Mouse (Mus musculus) cortical plate, adult 2 months (tissue): Measurements from ENCODE around the gene Pfkfb2. TPM values are rescaled to one million over a fixed set of nuclear protein-coding genes. Genes with fewer than 3 reads are reported as not detected.
A peak's percentile ranks its signal among the peaks of the same experiment; 100 is the strongest.

ENCODE experiments used
- H3K27ac ChIP-seq: fragments of 200-500 bp; 2 replicates; pipeline ENCODE4 v1.5.1; 2012; ENCODE audit warnings: low read length, control low read depth, inconsistent platforms; ENCODE audit not compliant: insufficient read depth
- H3K4me1 ChIP-seq: fragments of 200-500 bp; 2 replicates; pipeline ENCODE4 v1.6.1; 2011; ENCODE audit warnings: low read length; ENCODE audit not compliant: control insufficient read depth, insufficient read depth
- H3K4me3 ChIP-seq: fragments of 200-500 bp; 2 replicates; pipeline ENCODE4 v1.5.1; 2011; ENCODE audit warnings: mild to moderate bottlenecking, low read length, control low read depth; ENCODE audit not compliant: insufficient read depth
- CTCF ChIP-seq: fragments of 200-500 bp; IDR thresholded peaks from 2 replicates; pipeline ENCODE4 v1.5.1; 2011; ENCODE audit warnings: mild to moderate bottlenecking, control low read depth, low read length; ENCODE audit not compliant: insufficient read depth; ENCODE audit errors: extremely low read depth
- POLR2A ChIP-seq: fragments of 200-500 bp; IDR thresholded peaks from 2 replicates; pipeline ENCODE4 v1.6.1; 2011; ENCODE audit warnings: mild to moderate bottlenecking, low read length, control low read depth; ENCODE audit not compliant: insufficient read depth; ENCODE audit errors: extremely low read depth
- polyA plus RNA-seq: library from polyadenylated mRNA; depleted of rRNA; stranded (reverse); fragments of >200 nt; gene quantifications from 2 replicates; pipeline ENCODE4 v1.2.3, GENCODE M21; 2012; rRNA removed

The Pfkfb2 gene
- 39.7 and 44.5 TPM in 2 replicates for polyA plus RNA-seq

DNA sequence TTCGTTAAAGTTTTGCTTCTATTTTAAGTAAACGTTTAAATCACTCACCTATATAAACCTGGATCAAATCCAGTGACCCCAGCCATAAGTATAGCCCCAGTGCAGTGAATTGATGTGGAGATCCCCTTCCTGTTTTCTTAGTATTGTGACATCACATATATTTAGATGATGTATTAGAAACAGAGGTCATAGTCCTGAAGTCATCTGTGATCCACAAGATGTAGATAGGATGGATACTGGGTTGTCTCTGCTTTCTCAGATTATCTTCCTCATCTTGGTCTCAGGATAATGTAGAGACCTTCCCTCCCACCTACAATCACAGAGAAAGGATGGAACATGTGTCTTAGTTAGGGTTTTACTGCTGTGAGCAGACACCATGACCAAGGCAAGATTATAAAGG lies at the start of gene Pfkfb2:
Gene Pfkfb2, minus strand, starts transcription at position 101 of the 400 bp plus-strand sequence.
- H3K4me3 ChIP-seq: no peak within 1 kb of the TSS
- H3K4me1 ChIP-seq: no peaks in the 10 kb centered on the region
- H3K27ac ChIP-seq: no peak within 1 kb of the TSS
- TF ChIP-seq CTCF: no peak
- no peak for TF ChIP-seq POLR2A

DNA sequence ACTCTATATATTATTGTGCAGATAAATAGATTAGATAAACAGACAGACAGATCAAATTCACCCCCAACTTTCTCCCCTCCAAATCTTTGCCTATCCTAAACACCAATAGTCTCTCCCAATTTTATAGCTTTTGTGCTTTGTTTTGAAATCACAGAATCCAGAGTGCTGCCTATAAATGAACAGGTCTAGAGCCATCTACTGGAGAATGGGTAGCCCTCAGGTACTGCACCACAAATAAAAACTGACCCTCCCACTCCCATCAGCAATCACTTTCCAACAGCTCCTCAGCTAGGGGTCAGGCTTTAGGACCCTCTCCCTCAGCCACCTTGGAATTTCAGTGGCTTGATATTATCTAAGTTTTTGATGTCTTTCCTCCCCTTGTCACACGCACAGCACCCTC lies 47.6 kb upstream of the Pfkfb2 start:
- no peaks in the 10 kb centered on the region for H3K4me1 ChIP-seq
- no peak for TF ChIP-seq POLR2A
- 0 out of 2 replicates have a peak, but pooled peaks have one; percentile 17 for TF ChIP-seq CTCF
- H3K27ac ChIP-seq: no peak overlapping the region
- H3K4me3 ChIP-seq: no peak overlapping the region

DNA sequence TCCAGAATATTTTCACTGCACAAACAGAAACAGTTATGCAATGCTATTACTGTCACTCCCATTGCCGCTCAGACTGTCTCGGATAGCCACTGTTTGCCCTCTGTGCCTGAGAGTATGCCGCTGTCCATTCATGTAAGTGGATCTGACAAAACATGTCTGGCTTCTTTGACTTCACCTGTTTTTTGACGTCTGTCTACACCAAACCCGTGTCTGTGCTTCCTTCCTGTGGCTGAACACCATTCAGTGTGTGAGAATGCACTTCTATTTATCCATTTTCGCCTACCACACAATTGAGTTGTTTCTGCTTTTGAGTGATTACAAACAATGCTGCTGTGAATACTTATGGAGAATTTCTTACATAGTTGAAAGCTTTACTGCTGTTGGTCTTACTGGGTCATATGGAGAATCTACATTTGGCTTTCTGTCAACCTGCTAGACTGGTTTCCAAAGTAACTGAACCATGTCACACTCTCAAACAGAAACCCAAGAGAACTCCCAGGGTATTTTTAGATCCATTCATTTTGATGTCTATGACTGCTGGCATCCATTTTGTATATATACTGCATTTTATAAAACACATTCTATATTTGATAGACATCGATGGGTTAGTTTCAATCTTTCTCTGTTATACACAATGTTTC lies 46.8 kb upstream of the Pfkfb2 start:
- Histone ChIP-seq H3K27ac (no peak overlapping the region), H3K4me1 (no peaks in the 10 kb centered on the region), H3K4me3 (no peak overlapping the region)
- no peak for TF ChIP-seq POLR2A
- no peak for TF ChIP-seq CTCF

DNA sequence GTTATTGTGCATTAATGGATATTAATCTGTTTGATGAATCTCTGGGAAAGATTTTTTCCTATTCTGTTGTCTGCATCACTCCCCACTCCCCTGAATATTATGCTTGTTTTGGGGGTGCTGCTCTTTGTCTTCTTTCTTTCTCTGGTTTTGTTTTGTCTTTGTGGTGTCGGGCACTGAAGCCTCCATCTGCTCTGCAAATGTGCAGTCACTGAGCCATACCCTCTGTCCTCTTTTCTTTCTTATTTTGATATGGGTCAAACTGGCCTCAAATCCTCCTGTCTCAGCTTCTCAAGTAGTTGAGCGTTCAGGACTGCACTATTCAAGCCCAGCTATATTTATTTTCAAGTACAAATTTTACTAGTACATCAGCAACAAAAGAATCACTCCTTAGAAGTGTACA lies 46.2 kb upstream of the Pfkfb2 start:
- Histone ChIP-seq H3K4me3 (no peak overlapping the region), H3K4me1 (no peaks in the 10 kb centered on the region), H3K27ac (no peak overlapping the region)
- TF ChIP-seq CTCF: no peak
- TF ChIP-seq POLR2A: no peak

DNA sequence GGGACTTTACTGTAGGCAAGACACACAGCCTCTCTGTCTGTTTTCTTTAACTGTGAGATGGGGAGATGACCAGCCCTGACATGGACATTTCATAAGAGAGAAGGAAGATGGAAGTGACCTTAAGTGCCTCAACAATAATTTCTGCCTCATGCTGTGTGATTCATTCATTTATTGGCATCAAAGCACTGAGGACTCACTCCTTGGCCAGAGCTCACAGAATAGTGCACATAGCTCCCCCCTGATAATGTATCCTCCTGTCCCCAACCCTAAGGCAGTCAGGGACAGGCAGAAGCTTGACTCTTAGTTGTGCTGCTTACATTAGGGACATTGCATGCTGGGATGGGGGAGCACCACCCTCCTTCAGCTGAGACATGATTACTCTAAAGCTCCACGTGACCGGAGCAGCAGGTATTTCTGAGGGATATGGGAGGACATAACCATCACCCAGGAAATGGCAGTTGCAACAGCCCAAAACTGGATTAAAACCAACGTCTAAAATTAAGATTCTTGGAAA lies 42.0 kb upstream of the Pfkfb2 start:
- H3K4me3 ChIP-seq: no peak overlapping the region
- no peak for TF ChIP-seq POLR2A
- no peak for TF ChIP-seq CTCF
- H3K4me1 ChIP-seq: no peaks in the 10 kb centered on the region
- H3K27ac ChIP-seq: no peak overlapping the region

- no peak overlapping the region for H3K27ac ChIP-seq
- no peaks in the 10 kb centered on the region for H3K4me1 ChIP-seq
- H3K4me3 ChIP-seq: no peak overlapping the region
- TF ChIP-seq CTCF (no peak), POLR2A (no peak)
Measured at GRCm38 (mm10) chr1:130770487-130770886, 41.4 kb upstream of the Pfkfb2 start.

GRCm38 (mm10) chr1:130769925-130770324 lies 40.9 kb upstream of the Pfkfb2 start:
- H3K27ac ChIP-seq: no peak overlapping the region
- no peaks in the 10 kb centered on the region for H3K4me1 ChIP-seq
- TF ChIP-seq CTCF: no peak
- no peak for TF ChIP-seq POLR2A
- H3K4me3 ChIP-seq: no peak overlapping the region

- TF ChIP-seq POLR2A (no peak), CTCF (no peak)
- no peak overlapping the region for H3K27ac ChIP-seq
- no peak overlapping the region for H3K4me3 ChIP-seq
- no peaks in the 10 kb centered on the region for H3K4me1 ChIP-seq
Measured at GRCm38 (mm10) chr1:130767066-130767465, 38.0 kb upstream of the Pfkfb2 start.

GRCm38 (mm10) chr1:130764027-130764461 lies 35.0 kb upstream of the Pfkfb2 start:
- Histone ChIP-seq H3K4me1 (no peaks in the 10 kb centered on the region), H3K4me3 (no peak overlapping the region), H3K27ac (no peak overlapping the region)
- no peak for TF ChIP-seq POLR2A
- no peak for TF ChIP-seq CTCF

GRCm38 (mm10) chr1:130762045-130762760 lies 33.1 kb upstream of the Pfkfb2 start:
- H3K4me1 ChIP-seq: no peaks in the 10 kb centered on the region
- H3K27ac ChIP-seq: no peak overlapping the region
- no peak overlapping the region for H3K4me3 ChIP-seq
- TF ChIP-seq CTCF (no peak), POLR2A (no peak)
